Comparison of ENCODE assay signal across 15 mouse cellular contexts in the genomic region with DNA sequence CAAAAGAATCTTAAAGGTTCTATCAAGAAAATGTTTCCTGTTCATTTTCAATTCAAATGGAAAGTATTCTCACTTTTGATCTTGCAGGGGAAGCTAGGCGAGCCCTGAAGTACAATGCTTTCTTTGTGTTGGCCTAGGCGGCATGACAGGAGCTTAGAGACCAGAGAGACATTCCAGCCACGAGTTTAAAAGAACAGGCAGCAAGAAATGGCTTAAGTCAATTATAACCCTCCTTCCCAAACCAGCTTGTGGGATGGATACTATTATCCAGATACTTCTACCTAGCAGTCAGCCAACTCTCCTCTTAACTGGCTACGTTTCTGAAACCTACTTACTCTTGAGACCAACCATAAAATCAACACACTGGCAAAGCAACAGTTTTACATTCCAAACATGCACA.
DNase-seq lines count a peak whose midpoint lies in the region; ATAC-seq and TF ChIP-seq lines count a peak whose summit lies in the region.
"Had no signal": no experiment of that assay in that cellular context is flagged by ENCODE, and none has a peak within 500 bp of the region (broad histone marks: within the 10 kb centered on the region; RNA-seq: fewer than 3 reads in every experiment).

No protein-coding gene starts in this region.

- H3K4me3 ChIP-seq in midbrain, embryonic 10.5 days = no peak overlapping the region
- no peak overlapping the region for H3K4me3 ChIP-seq in midbrain, postnatal 0 days (ENCODE audit: low read depth, low read length)
- H3K4me3 ChIP-seq in limb, embryonic 15.5 days = no peak overlapping the region
- H3K4me3 ChIP-seq: stomach, embryonic 15.5 days had no signal

- no peaks in the 10 kb centered on the region for H3K9me3 ChIP-seq in midbrain, embryonic 10.5 days (replicated peaks)
- H3K9me3 ChIP-seq in midbrain, postnatal 0 days (ENCODE audit: low read length) = no peaks in the 10 kb centered on the region
- no peaks in the 10 kb centered on the region for H3K9me3 ChIP-seq in limb, embryonic 15.5 days
- H3K9me3 ChIP-seq: stomach, embryonic 15.5 days had no signal

- TF ChIP-seq CTCF in midbrain, postnatal 0 days (IDR thresholded peaks at IDR 0.05) = no peak

- peak overlapping the region; percentile 61 for H3K27ac ChIP-seq in midbrain, embryonic 10.5 days (replicated peaks)
- H3K27ac ChIP-seq in midbrain, postnatal 0 days (ENCODE audit: low read depth, low read length) = no peak overlapping the region
- peak overlapping the region; percentile 73 for H3K27ac ChIP-seq in limb, embryonic 15.5 days
- H3K27ac ChIP-seq: macrophage; stomach, embryonic 15.5 days had no signal

- no peak overlapping the region for H3K9ac ChIP-seq in midbrain, postnatal 0 days (replicated peaks; ENCODE audit: low read length, poor library complexity, severe bottlenecking)
- no peak overlapping the region for H3K9ac ChIP-seq in limb, embryonic 15.5 days
- H3K9ac ChIP-seq: liver, postnatal 0 days; stomach, embryonic 15.5 days had no signal

- peak; percentile 26 for DNase-seq in midbrain, embryonic 10.5 days (ENCODE audit: low spot score)
- no peak for DNase-seq in midbrain, postnatal 0 days (ENCODE audit: low spot score)
- DNase-seq in ZHBTc4 (ENCODE audit: low read depth, low spot score) = peak; percentile 52
- peak; percentile 23 for DNase-seq in embryo, embryonic 9.5 days (ENCODE audit: extremely low spot score)
- no peak for DNase-seq in liver
- no peak for DNase-seq in spleen, postnatal 4 days (ENCODE audit: low spot score in 2 of 2)
- DNase-seq: adrenal gland, postnatal 10 days; cerebellum, adult 9-11 months; heart, postnatal 14 days; kidney, postnatal 10 days; liver, postnatal 0 days; thymus, postnatal 14 days had no signal

- 8% methylated on average over 4 of the region's 4 CpGs for WGBS in midbrain, embryonic 10.5 days
- 17% methylated on average over 4 of the region's 4 CpGs for WGBS in midbrain, postnatal 0 days
- WGBS in limb, embryonic 15.5 days = 23% methylated on average over 4 of the region's 4 CpGs

- H3K4me2 ChIP-seq in midbrain, postnatal 0 days (ENCODE audit: low read depth, low read length, poor library complexity, severe bottlenecking) = no peak overlapping the region
- no peak overlapping the region for H3K4me2 ChIP-seq in limb, embryonic 15.5 days
- H3K4me2 ChIP-seq: stomach, embryonic 15.5 days had no signal

- H3K27me3 ChIP-seq in midbrain, embryonic 10.5 days (ENCODE audit: low read depth, poor library complexity, severe bottlenecking) = no peaks in the 10 kb centered on the region
- no peaks in the 10 kb centered on the region for H3K27me3 ChIP-seq in midbrain, postnatal 0 days (ENCODE audit: insufficient read depth, low read length)
- no peaks in the 10 kb centered on the region for H3K27me3 ChIP-seq in limb, embryonic 15.5 days
- H3K27me3 ChIP-seq: stomach, embryonic 15.5 days had no signal

- peaks cover 27% of the 10 kb centered on the region for H3K4me1 ChIP-seq in midbrain, embryonic 10.5 days
- no peaks in the 10 kb centered on the region for H3K4me1 ChIP-seq in midbrain, postnatal 0 days (ENCODE audit: insufficient read depth, low read length)
- peaks cover 8% of the 10 kb centered on the region; the same call in 1 of the 2 replicates for H3K4me1 ChIP-seq in limb, embryonic 15.5 days
- H3K4me1 ChIP-seq: stomach, embryonic 15.5 days had no signal

- H3K36me3 ChIP-seq in midbrain, embryonic 10.5 days = no peaks in the 10 kb centered on the region
- H3K36me3 ChIP-seq in midbrain, postnatal 0 days (ENCODE audit: insufficient read depth, low read length) = no peaks in the 10 kb centered on the region
- H3K36me3 ChIP-seq in limb, embryonic 15.5 days = no peaks in the 10 kb centered on the region
- H3K36me3 ChIP-seq: stomach, embryonic 15.5 days had no signal

- no peak for ATAC-seq in midbrain, postnatal 0 days (ENCODE audit: low FRiP score)
- peak; percentile 55; the same call in 1 of the 2 replicates for ATAC-seq in limb, embryonic 15.5 days (ENCODE audit: insufficient number of reproducible peaks, low FRiP score, low TSS enrichment, low read depth)
- ATAC-seq: liver, postnatal 0 days had no signal

Comparison
In these comparisons a context has a peak if more than half of its experiments do, and no peak if none do; other contexts are left out.
1. DNase-seq: peak in midbrain, embryonic 10.5 days (single experiment), ZHBTc4 (single experiment) and embryo, embryonic 9.5 days (single experiment); none in midbrain, postnatal 0 days (single experiment), liver (single experiment) and spleen, postnatal 4 days (0 of 2).